Mouse (Mus musculus) midbrain, embryonic 10.5 days (tissue): ENCODE measurements around the gene Mettl7a3. TPM values are rescaled to one million over a fixed set of nuclear protein-coding genes. Genes with fewer than 3 reads are reported as not detected.
"Not testable (repeated sequence)": the region's sequence is repeated elsewhere in the genome, so short reads cannot be mapped to it uniquely, and the experiment has no call there.

Experiments used
- DNase-seq: peaks from one replicate; pipeline ENCODE4 v3.0.0-alpha.2; 2017; ENCODE audit warnings: low spot score
- H3K27ac ChIP-seq: fragments of 300-500 bp; sonication (generic); replicated peaks from 2 replicates; pipeline ENCODE4 v1.5.1; 2016; ENCODE audit warnings: mild to moderate bottlenecking
- H3K27me3 ChIP-seq: fragments of 300-500 bp; sonication (generic); 2 replicates; pipeline ENCODE4 v1.6.1; 2016; ENCODE audit warnings: low read depth, mild to moderate bottlenecking; ENCODE audit not compliant: poor library complexity, severe bottlenecking
- H3K36me3 ChIP-seq: fragments of 300-500 bp; sonication (generic); 2 replicates; pipeline ENCODE4 v1.6.1; 2016; ENCODE audit warnings: mild to moderate bottlenecking, moderate library complexity
- H3K4me1 ChIP-seq: fragments of 300-500 bp; sonication (generic); 2 replicates; pipeline ENCODE4 v1.6.1; 2016
- H3K4me3 ChIP-seq: fragments of 300-500 bp; sonication (generic); 2 replicates; pipeline ENCODE4 v1.5.1; 2016; ENCODE audit warnings: mild to moderate bottlenecking, moderate library complexity
- H3K9me3 ChIP-seq: fragments of 300-500 bp; sonication (generic); replicated peaks from 2 replicates; pipeline ENCODE4 v1.6.1; 2016; ENCODE audit warnings: mild to moderate bottlenecking
- WGBS: fragments of 180-500 bp; shearing (Covaris S2); methylation state at CpG from one replicate; pipeline ENCODE4 v1.1.7; 2016; 5-methylcytosine and 5-hydroxymethylcytosine counted together
- polyA plus RNA-seq: library from polyadenylated mRNA; unstranded; fragments of >200 nt; fragmentation: Nextera tagmentation; extraction: Ambion mirVana; gene quantifications from 2 replicates; pipeline ENCODE4 v1.2.1, GENCODE M21; 2016

Mettl7a3 gene
- polyA plus RNA-seq, 1 experiment from 2014 or later: not detected

GRCm38 (mm10) chr15:100337847-100338246 lies 3.1 kb downstream of the Mettl7a3 start:
- H3K4me1 ChIP-seq: not testable (repeated sequence)

GRCm38 (mm10) chr15:100341314-100341980 lies 6.7 kb downstream of the Mettl7a3 start:
- 79% methylated on average over 5 of the region's 5 CpGs for WGBS
- H3K36me3 ChIP-seq, H3K4me3 ChIP-seq, H3K4me1 ChIP-seq, H3K27me3 ChIP-seq, H3K27ac ChIP-seq, H3K9me3 ChIP-seq, DNase-seq: not testable (repeated sequence)

More at GRCm38 (mm10) chr15:100337847-100338246, 3.1 kb downstream of the Mettl7a3 start:
- H3K27ac ChIP-seq, H3K4me3 ChIP-seq, H3K36me3 ChIP-seq, H3K9me3 ChIP-seq, H3K27me3 ChIP-seq: not testable (repeated sequence)
- 44% methylated on average over 10 of the region's 10 CpGs for WGBS
- peak; percentile 23 for DNase-seq

GRCm38 (mm10) chr15:100345484-100345883 lies 10.8 kb downstream of the Mettl7a3 start:
- H3K4me1 ChIP-seq: peaks cover 16% of the 10 kb centered on the region
- no peak for DNase-seq
- no peaks in the 10 kb centered on the region for H3K27me3 ChIP-seq
- H3K36me3 ChIP-seq: no peaks in the 10 kb centered on the region
- no peak overlapping the region for H3K27ac ChIP-seq
- no peak overlapping the region for H3K4me3 ChIP-seq
- H3K9me3 ChIP-seq: peaks cover 10% of the 10 kb centered on the region

GRCm38 (mm10) chr15:100346761-100347160 lies 12.0 kb downstream of the Mettl7a3 start:
- WGBS: 75% methylated on average over 14 of the region's 14 CpGs

GRCm38 (mm10) chr15:100349496-100349895 lies 14.8 kb downstream of the Mettl7a3 start:
- no peaks in the 10 kb centered on the region for H3K27me3 ChIP-seq
- no peak for DNase-seq
- H3K4me3 ChIP-seq: no peak overlapping the region
- no peaks in the 10 kb centered on the region for H3K36me3 ChIP-seq
- H3K9me3 ChIP-seq: peaks cover 10% of the 10 kb centered on the region
- no peak overlapping the region for H3K27ac ChIP-seq
- peaks cover 16% of the 10 kb centered on the region for H3K4me1 ChIP-seq
- WGBS: 69% methylated on average over 2 of the region's 2 CpGs

More at GRCm38 (mm10) chr15:100346761-100347160, 12.0 kb downstream of the Mettl7a3 start:
- DNase-seq: no peak
- Histone ChIP-seq H3K9me3 (peaks cover 10% of the 10 kb centered on the region), H3K27ac (peak overlapping the region; percentile 55; the same call in 1 of the 2 replicates), H3K4me3 (no peak overlapping the region), H3K4me1 (peaks cover 16% of the 10 kb centered on the region), H3K36me3 (no peaks in the 10 kb centered on the region), H3K27me3 (no peaks in the 10 kb centered on the region)

GRCm38 (mm10) chr15:100351501-100352060 lies 16.9 kb downstream of the Mettl7a3 start:
- Histone ChIP-seq H3K27me3 (no peaks in the 10 kb centered on the region), H3K4me3 (no peak overlapping the region), H3K4me1 (peaks cover 15% of the 10 kb centered on the region), H3K36me3 (no peaks in the 10 kb centered on the region), H3K9me3 (0 out of 2 replicates have a peak, but pooled peaks cover under 1% of the 10 kb centered on the region), H3K27ac (no peak overlapping the region)
- DNase-seq: no peak
- 81% methylated on average over 6 of the region's 6 CpGs for WGBS

- no peak within 1 kb of the TSS for H3K27ac ChIP-seq
- peaks cover 11% of the 10 kb centered on the region for H3K4me1 ChIP-seq
- no peak within 1 kb of the TSS for H3K4me3 ChIP-seq
- no peaks in the 10 kb centered on the region for H3K27me3 ChIP-seq
- H3K36me3 ChIP-seq: no peaks in the 10 kb centered on the region
- no peaks in the 10 kb centered on the region for H3K9me3 ChIP-seq
- no peak for DNase-seq
- WGBS: 89% methylated on average over 10 of the region's 10 CpGs
Observed at GRCm38 (mm10) chr15:100352711-100353250, 18.1 kb downstream of the Mettl7a3 start, which contains the start of the genes Methig1 and Mettl7a2. Methig1 (plus strand) TSS chr15:100353149. Mettl7a2 (plus strand) TSS chr15:100353200.

GRCm38 (mm10) chr15:100353399-100353798 lies 18.7 kb downstream of the Mettl7a3 start:
- H3K4me3 ChIP-seq, H3K27me3 ChIP-seq, H3K36me3 ChIP-seq, H3K4me1 ChIP-seq, H3K27ac ChIP-seq, DNase-seq, H3K9me3 ChIP-seq: not testable (repeated sequence)
- 93% methylated on average over 22 of the region's 22 CpGs for WGBS

- no peaks in the 10 kb centered on the region for H3K4me1 ChIP-seq
- no peak for DNase-seq
- H3K9me3 ChIP-seq: no peaks in the 10 kb centered on the region
- H3K27ac ChIP-seq: no peak overlapping the region
- 90% methylated on average over 5 of the region's 5 CpGs for WGBS
- H3K36me3 ChIP-seq: no peaks in the 10 kb centered on the region
- H3K4me3 ChIP-seq: no peak overlapping the region
- H3K27me3 ChIP-seq: no peaks in the 10 kb centered on the region
Observed at GRCm38 (mm10) chr15:100355876-100356275, 21.1 kb downstream of the Mettl7a3 start.

GRCm38 (mm10) chr15:100364242-100364641 lies 29.5 kb downstream of the Mettl7a3 start, which contains the start of gene Higd1c:
Higd1c (plus strand) TSS chr15:100364542.
- DNase-seq: no peak
- no peaks in the 10 kb centered on the region for H3K4me1 ChIP-seq
- H3K9me3 ChIP-seq: 0 out of 2 replicates have a peak, but pooled peaks cover 3% of the 10 kb centered on the region
- WGBS: 80% methylated on average over 7 of the region's 7 CpGs
- H3K4me3 ChIP-seq: no peak within 1 kb of the TSS
- no peak within 1 kb of the TSS for H3K27ac ChIP-seq
- H3K36me3 ChIP-seq: no peaks in the 10 kb centered on the region
- no peaks in the 10 kb centered on the region for H3K27me3 ChIP-seq

- H3K27me3 ChIP-seq, DNase-seq, H3K36me3 ChIP-seq, H3K4me3 ChIP-seq, H3K27ac ChIP-seq, H3K9me3 ChIP-seq, H3K4me1 ChIP-seq: not testable (repeated sequence)
- WGBS: 78% methylated on average over 9 of the region's 9 CpGs
Observed at GRCm38 (mm10) chr15:100365967-100366366, 31.2 kb downstream of the Mettl7a3 start.

GRCm38 (mm10) chr15:100367119-100367518 lies 32.4 kb downstream of the Mettl7a3 start:
- H3K27me3 ChIP-seq: no peaks in the 10 kb centered on the region
- WGBS: 88% methylated on average over 7 of the region's 7 CpGs
- DNase-seq: no peak

GRCm38 (mm10) chr15:100375066-100375465 lies 40.3 kb downstream of the Mettl7a3 start:
- Histone ChIP-seq H3K4me3 (no peak overlapping the region), H3K36me3 (no peaks in the 10 kb centered on the region), H3K9me3 (no peaks in the 10 kb centered on the region), H3K27me3 (no peaks in the 10 kb centered on the region), H3K4me1 (no peaks in the 10 kb centered on the region), H3K27ac (no peak overlapping the region)
- DNase-seq: peak; percentile 53
- 44% methylated on average over 5 of the region's 5 CpGs for WGBS

More at GRCm38 (mm10) chr15:100367119-100367518, 32.4 kb downstream of the Mettl7a3 start:
- Histone ChIP-seq H3K36me3 (no peaks in the 10 kb centered on the region), H3K27ac (no peak overlapping the region), H3K4me1 (no peaks in the 10 kb centered on the region), H3K9me3 (0 out of 2 replicates have a peak, but pooled peaks cover 3% of the 10 kb centered on the region), H3K4me3 (no peak overlapping the region)
